Mouse (Mus musculus) embryonic fibroblast, embryonic 13.5 days (primary cell): ENCODE results near the gene Tbc1d14. TPM values are rescaled to one million over a fixed set of nuclear protein-coding genes. Genes with fewer than 3 reads are reported as not detected.

Source experiments
- H3K27ac ChIP-seq: 2 replicates; pipeline ENCODE4 v1.5.1; 2012; ENCODE audit warnings: low read length, control low read depth, inconsistent platforms; ENCODE audit not compliant: insufficient read depth
- H3K4me1 ChIP-seq: 2 replicates; pipeline ENCODE4 v1.6.1; 2011; ENCODE audit warnings: low read length; ENCODE audit not compliant: control insufficient read depth, insufficient read depth
- H3K4me3 ChIP-seq: 2 replicates; pipeline ENCODE4 v1.5.1; 2011; ENCODE audit warnings: mild to moderate bottlenecking, control low read depth, low read length; ENCODE audit not compliant: insufficient read depth
- CTCF ChIP-seq: IDR thresholded peaks from 2 replicates; pipeline ENCODE4 v1.5.1; 2011; ENCODE audit warnings: mild to moderate bottlenecking, control low read depth, low read length, moderate library complexity, borderline replicate concordance; ENCODE audit not compliant: insufficient read depth
- POLR2A ChIP-seq: IDR thresholded peaks from 2 replicates; pipeline ENCODE4 v1.6.1; 2011; ENCODE audit warnings: low read depth, mild to moderate bottlenecking, control low read depth, low read length, moderate library complexity
- polyA plus RNA-seq: library from polyadenylated mRNA; stranded (reverse); fragments of >200 nt; gene quantifications from 2 replicates; pipeline ENCODE4 v1.2.4, GENCODE M21; 2011; ENCODE audit warnings: low read depth; ENCODE audit not compliant: missing spikeins, insufficient read length

Gene Tbc1d14
- polyA plus RNA-seq, 1 experiment, result 26.1 TPM

- TF ChIP-seq CTCF (no peak), POLR2A (no peak)
- Histone ChIP-seq H3K4me3 (no peak overlapping the region), H3K4me1 (peaks cover 6% of the 10 kb centered on the region), H3K27ac (no peak overlapping the region)
Measured at GRCm38 (mm10) chr5:36558526-36558925, 34.5 kb downstream of the Tbc1d14 start.

GRCm38 (mm10) chr5:36557584-36558308 lies 35.3 kb downstream of the Tbc1d14 start:
- peaks cover 11% of the 10 kb centered on the region for H3K4me1 ChIP-seq
- no peak overlapping the region for H3K27ac ChIP-seq
- TF ChIP-seq CTCF (no peak), POLR2A (no peak)
- no peak overlapping the region for H3K4me3 ChIP-seq

DNA sequence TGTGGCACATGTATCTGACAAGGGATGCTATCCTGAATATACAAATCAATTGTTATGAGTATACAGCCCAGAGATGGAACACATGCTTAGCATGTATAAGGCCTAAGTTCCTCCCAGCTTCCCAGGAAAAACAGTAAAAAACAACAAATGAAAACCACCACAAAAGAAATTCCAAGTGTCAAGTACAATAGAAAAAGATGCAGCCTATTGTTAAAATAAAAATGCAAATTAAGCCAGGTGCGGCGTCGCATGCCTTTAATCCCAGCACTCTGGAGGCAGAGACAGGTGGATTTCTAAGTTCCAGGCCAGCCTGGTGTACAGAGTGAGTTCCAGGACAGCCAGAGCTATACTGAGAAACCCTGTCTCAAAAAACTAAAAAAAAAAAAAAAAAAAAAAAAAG lies 36.2 kb downstream of the Tbc1d14 start:
- peaks cover 11% of the 10 kb centered on the region for H3K4me1 ChIP-seq
- H3K4me3 ChIP-seq, result no peak overlapping the region
- H3K27ac ChIP-seq, result no peak overlapping the region
- TF ChIP-seq CTCF (no peak), POLR2A (no peak)

GRCm38 (mm10) chr5:36556289-36556688 lies 36.8 kb downstream of the Tbc1d14 start:
- H3K27ac ChIP-seq, result no peak overlapping the region
- no peak overlapping the region for H3K4me3 ChIP-seq
- TF ChIP-seq POLR2A (no peak), CTCF (no peak)
- H3K4me1 ChIP-seq, result peaks cover 11% of the 10 kb centered on the region

GRCm38 (mm10) chr5:36554496-36554895 lies 38.6 kb downstream of the Tbc1d14 start:
- no peak for TF ChIP-seq POLR2A
- TF ChIP-seq CTCF, result no peak

DNA sequence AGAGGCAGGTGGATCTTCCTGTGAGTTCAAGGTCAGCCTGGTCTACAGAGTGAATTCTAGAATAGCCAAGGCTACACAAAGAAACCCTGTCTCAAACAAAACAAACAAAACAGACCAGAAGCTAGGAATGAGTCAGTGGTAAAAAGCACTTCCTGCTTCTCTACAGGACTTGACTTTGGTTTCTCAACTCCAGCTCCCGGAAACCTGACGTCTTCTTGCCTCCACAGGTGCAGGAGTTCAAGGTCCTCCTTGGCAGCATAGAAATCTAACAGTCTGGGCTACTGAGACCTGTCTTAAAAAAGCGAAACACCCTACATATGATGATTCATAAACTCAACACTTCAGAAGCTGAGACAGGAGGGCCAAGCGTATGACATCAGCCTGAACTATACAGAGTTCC lies 39.2 kb downstream of the Tbc1d14 start:
- TF ChIP-seq POLR2A (no peak), CTCF (no peak)
- Histone ChIP-seq H3K27ac (peak overlapping the region; percentile 84; the same call in 1 of the 2 replicates), H3K4me1 (peaks cover 11% of the 10 kb centered on the region), H3K4me3 (no peak overlapping the region)

More at GRCm38 (mm10) chr5:36554496-36554895, 38.6 kb downstream of the Tbc1d14 start:
- Histone ChIP-seq H3K27ac (peak overlapping the region; percentile 84), H3K4me3 (no peak overlapping the region), H3K4me1 (peaks cover 11% of the 10 kb centered on the region)

DNA sequence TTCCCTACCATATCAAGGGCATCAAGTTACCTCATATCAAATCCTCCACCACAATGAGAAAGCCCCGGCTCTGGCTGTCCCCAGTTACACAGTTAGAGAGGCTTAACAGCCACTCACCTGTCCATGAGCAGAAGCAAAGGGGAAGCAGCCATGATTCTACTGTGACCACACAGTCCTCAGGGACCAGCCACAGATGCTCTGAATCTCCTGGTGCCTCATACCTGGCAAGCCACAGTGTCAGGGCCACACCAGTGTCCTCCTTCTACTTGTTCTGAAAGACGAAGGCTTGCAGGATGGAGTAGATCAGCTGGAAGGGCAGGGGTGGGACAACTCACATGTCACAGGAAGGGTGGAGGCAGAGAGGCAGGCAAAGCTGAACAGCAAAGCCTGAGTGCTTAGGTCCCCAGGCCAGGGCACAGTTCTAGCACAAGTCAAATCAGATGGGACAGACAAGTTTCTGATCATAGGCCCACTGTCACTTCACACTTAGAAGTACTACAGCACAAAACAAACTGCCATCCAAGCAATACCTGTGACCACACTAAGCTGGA lies 39.9 kb downstream of the Tbc1d14 start:
- no peak overlapping the region for H3K27ac ChIP-seq
- peaks cover 11% of the 10 kb centered on the region for H3K4me1 ChIP-seq
- no peak overlapping the region for H3K4me3 ChIP-seq
- no peak for TF ChIP-seq POLR2A
- TF ChIP-seq CTCF, result no peak

- H3K4me3 ChIP-seq, result no peak overlapping the region
- TF ChIP-seq CTCF, result no peak
- TF ChIP-seq POLR2A, result no peak
- no peak overlapping the region for H3K27ac ChIP-seq
- peaks cover 11% of the 10 kb centered on the region for H3K4me1 ChIP-seq
Measured at GRCm38 (mm10) chr5:36552391-36552790, 40.7 kb downstream of the Tbc1d14 start.

GRCm38 (mm10) chr5:36549243-36549642 lies 43.8 kb downstream of the Tbc1d14 start:
- peaks cover 10% of the 10 kb centered on the region for H3K4me1 ChIP-seq
- no peak overlapping the region for H3K4me3 ChIP-seq
- H3K27ac ChIP-seq, result no peak overlapping the region
- TF ChIP-seq CTCF, result no peak
- TF ChIP-seq POLR2A, result no peak

GRCm38 (mm10) chr5:36544765-36545164 lies 48.3 kb downstream of the Tbc1d14 start:
- H3K4me1 ChIP-seq, result peaks cover 3% of the 10 kb centered on the region; the same call in 1 of the 2 replicates
- H3K4me3 ChIP-seq, result no peak overlapping the region
- TF ChIP-seq CTCF (no peak), POLR2A (no peak)
- no peak overlapping the region for H3K27ac ChIP-seq
